Mouse (Mus musculus): Measurements from ENCODE around the gene Rassf10.

GRCm38 (mm10) chr7:112983316-112983715 lies 29.6 kb downstream of the Rassf10 start:
- no peak for TF ChIP-seq CTCF (IDR thresholded peaks at IDR 0.05; ENCODE audit: control insufficient read depth, insufficient read depth, insufficient replicate concordance, low read depth, low read length)
- TF ChIP-seq POLR2A (IDR thresholded peaks at IDR 0.05; ENCODE audit: control insufficient read depth, low read depth, low read length), result no peak

Measured in testis, adult 2 months (tissue).